ENCODE assay signal across 8 mouse cellular contexts in the genomic region with DNA sequence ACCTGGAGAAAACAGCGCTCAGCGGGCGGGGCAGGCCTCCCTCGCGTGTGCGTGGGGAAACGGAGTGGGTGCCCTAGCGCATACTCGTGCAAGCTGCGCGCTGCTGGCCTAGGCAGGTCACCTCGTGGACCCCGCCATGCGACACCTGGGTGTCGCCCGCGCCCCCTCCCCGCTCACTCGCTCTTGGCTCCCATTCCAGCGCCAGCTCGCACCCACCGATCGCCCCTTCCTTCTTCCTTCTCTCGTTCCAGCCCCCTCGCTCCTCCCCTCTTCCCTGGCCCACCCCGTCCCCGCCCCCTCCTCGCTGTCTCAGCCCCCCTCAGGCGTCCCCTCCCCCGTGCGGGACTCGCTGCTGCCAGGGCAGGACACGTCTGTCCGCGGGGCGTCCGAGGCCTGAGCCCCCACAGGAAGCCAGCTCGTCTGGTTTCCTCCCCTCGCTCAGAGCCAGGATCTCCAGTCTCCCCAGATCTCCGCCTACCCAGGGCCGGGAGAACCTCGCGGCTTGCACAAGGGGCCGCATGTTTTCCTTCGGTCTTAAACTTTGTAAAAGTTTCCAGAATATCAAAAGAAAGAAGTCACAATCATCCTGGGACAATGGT. TPM values are rescaled to one million over a fixed set of nuclear protein-coding genes. Genes with fewer than 3 reads are reported as not detected.
DNase-seq lines count a peak whose midpoint lies in the region; ATAC-seq and TF ChIP-seq lines count a peak whose summit lies in the region.

No protein-coding gene starts in this region.

- TF ChIP-seq CTCF in intestine, postnatal 0 days (IDR thresholded peaks at IDR 0.05; ENCODE audit: low read depth) = no peak

- peak; percentile 56 for DNase-seq in ES-CJ7 (ENCODE audit: low read depth, low spot score)
- peak; percentile 69 for DNase-seq in adrenal gland, postnatal 14 days
- DNase-seq in gastrocnemius, postnatal 25 days = peak; percentile 33
- DNase-seq in ovary, postnatal 36 days (ENCODE audit: low spot score) = peak; percentile 61
- DNase-seq in adipocyte (ENCODE audit: low spot score) = no peak
- no peak for DNase-seq in layer of hippocampus, adult 9-11 months

- H3K36me3 ChIP-seq in intestine, postnatal 0 days (ENCODE audit: control insufficient read depth, insufficient read depth) = no peaks in the 10 kb centered on the region
- peaks cover 12% of the 10 kb centered on the region for H3K36me3 ChIP-seq in lung, embryonic 15.5 days

- H3K4me1 ChIP-seq in intestine, postnatal 0 days (replicated peaks; ENCODE audit: control insufficient read depth, insufficient read depth, low read length) = no peaks in the 10 kb centered on the region
- H3K4me1 ChIP-seq in lung, embryonic 15.5 days = peaks cover 60% of the 10 kb centered on the region

- ATAC-seq in intestine, postnatal 0 days = 0 out of 2 replicates have a peak, but pooled peaks have one; percentile 36
- peak; percentile 87 for ATAC-seq in lung, embryonic 15.5 days (ENCODE audit: borderline replicate concordance, extremely low read depth, low FRiP score, low TSS enrichment)

- WGBS in intestine, postnatal 0 days = under 1% methylated on average over 44 of the region's 45 CpGs
- WGBS in lung, embryonic 15.5 days = under 1% methylated on average over 44 of the region's 45 CpGs

- peak overlapping the region; percentile 59 for H3K9ac ChIP-seq in intestine, postnatal 0 days (ENCODE audit: low read depth, low read length)
- H3K9ac ChIP-seq in lung, embryonic 15.5 days = peak overlapping the region; percentile 67

- H3K4me2 ChIP-seq in intestine, postnatal 0 days (replicated peaks; ENCODE audit: low read depth) = peak overlapping the region; percentile 88
- H3K4me2 ChIP-seq in lung, embryonic 15.5 days = peak overlapping the region; percentile 88

- H3K27me3 ChIP-seq in intestine, postnatal 0 days (replicated peaks; ENCODE audit: control insufficient read depth, insufficient read depth, low read length) = 0 out of 2 replicates have a peak, but pooled peaks cover 4% of the 10 kb centered on the region
- H3K27me3 ChIP-seq in lung, embryonic 15.5 days = no peaks in the 10 kb centered on the region

- peak overlapping the region; percentile 59 for H3K4me3 ChIP-seq in intestine, postnatal 0 days (ENCODE audit: low read depth, low read length)
- peak overlapping the region; percentile 76 for H3K4me3 ChIP-seq in lung, embryonic 15.5 days

- no peaks in the 10 kb centered on the region for H3K9me3 ChIP-seq in intestine, postnatal 0 days (ENCODE audit: control insufficient read depth)
- H3K9me3 ChIP-seq in lung, embryonic 15.5 days = no peaks in the 10 kb centered on the region

- H3K27ac ChIP-seq in intestine, postnatal 0 days (ENCODE audit: low read depth, low read length) = peak overlapping the region; percentile 60
- H3K27ac ChIP-seq in lung, embryonic 15.5 days = peak overlapping the region; percentile 94

RNA-seq across cellular contexts. Expression of gene Mdfi, which starts 1.4 kb away (rescaled TPM):
- total RNA-seq in adrenal gland, postnatal 14 days (2021) = 3.9 and 4.3 TPM in 2 replicates
- total RNA-seq in gastrocnemius, postnatal 25 days (2021) = 1 to 10 TPM; 1.0 to 1.1 TPM
- 1.7 and 2.1 TPM in 2 replicates for polyA plus RNA-seq in intestine, postnatal 0 days (2015; fragmentation: Nextera tagmentation; extraction: Ambion mirVana)
- 19.3 and 20.6 TPM in 2 replicates for polyA plus RNA-seq in lung, embryonic 15.5 days (2015; fragmentation: Nextera tagmentation; extraction: Ambion mirVana)

Comparison
In these comparisons a context has a peak if more than half of its experiments do, and no peak if none do; other contexts are left out.
1. DNase-seq: peak in ES-CJ7 (single experiment), adrenal gland, postnatal 14 days (single experiment), gastrocnemius, postnatal 25 days (single experiment) and ovary, postnatal 36 days (single experiment); none in adipocyte (single experiment) and layer of hippocampus, adult 9-11 months (single experiment).